Mouse (Mus musculus): ENCODE measurements around the gene Cacybp. TPM values are rescaled to one million over a fixed set of nuclear protein-coding genes. Genes with fewer than 3 reads are reported as not detected.

The Cacybp gene
- 32.2 and 33.9 TPM in 2 replicates for polyA plus RNA-seq (2012; ENCODE audit: low replicate concordance)

DNA sequence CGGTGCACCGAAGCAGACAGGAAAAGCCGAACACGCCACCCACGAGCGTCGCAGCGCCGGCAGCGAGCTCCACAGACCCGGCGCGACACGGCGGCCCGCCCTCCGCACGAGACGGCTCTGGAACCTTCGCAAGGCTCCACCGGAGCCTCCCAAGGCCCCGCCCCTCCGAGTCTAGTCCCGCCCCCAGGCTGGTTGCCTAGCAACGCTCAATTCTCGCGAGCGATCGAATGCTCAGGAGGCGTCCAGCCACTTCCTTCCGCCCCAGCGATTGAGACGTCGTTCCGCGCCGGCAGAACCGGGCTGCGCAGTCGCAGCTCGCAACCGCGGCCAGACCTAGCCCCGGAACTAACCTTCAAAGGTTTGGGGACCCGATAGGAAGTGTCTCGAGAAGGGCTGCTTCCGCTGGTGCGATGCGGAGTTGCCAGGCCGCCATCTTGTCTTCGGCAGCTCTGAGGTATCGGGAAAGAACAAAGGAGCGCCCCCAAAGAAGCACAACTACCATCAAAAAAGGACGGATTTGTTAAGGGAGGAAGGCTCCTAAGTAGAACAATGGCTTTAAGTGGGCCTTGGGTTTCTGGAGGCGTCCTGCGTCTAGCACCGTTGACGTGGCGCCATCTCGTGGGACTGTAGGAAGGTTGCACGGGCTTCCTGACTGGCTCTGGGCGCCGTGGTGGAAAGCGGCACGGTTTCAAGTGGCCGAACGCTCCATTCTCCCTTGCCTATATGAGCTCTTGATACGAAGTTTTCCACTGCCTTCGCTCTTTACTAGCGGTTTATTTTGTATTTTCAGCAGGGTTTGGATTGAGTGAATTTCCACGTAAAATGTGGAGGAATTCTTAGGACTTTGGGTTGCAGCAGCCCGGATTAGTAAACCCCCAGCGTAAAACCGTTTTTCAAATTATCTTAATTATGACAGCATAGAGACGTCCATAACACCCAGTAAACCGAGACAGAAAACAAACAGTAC is at the start of gene Cacybp:
Gene Cacybp (minus strand): TSS at position 173 of the 967 bp plus-strand sequence.

DNA sequence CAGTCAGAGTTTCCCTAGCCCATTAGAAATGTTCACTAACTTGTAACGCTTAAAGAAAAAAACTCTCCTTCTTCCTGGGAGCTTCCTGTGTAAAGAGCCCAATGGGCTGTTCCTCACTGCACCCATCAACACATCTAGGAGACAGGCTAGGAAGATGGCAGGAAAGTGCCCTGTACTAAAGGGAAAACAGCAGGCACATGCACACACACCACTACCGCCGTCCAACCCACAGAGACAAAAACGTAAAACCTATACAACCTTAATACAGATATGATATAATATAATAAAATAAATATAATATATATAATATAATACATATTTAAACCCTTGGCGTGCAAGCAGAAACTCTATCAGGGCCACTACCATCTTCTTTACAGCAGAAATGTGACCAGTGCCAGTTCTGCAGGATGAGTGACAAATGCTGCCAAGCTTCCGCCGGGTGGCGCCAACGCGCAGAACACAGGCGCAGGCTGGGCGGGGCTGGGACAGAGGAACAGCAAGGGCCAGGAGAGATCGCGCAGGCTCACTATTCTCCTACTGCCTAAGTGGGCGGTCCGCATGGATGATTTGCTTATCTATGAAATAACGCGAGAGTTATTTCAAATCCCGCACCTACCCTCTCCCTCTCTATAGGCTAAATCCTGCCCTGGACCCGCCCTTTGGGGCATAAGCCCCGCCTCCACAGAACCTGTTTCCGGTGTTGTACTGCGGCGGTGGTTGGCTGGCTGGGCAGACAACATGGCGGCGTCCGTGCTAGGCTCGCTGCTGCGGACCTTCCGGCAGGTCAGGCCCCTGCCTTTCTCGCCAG is 17.9 kb downstream of the Cacybp start, which contains the start of gene Mrps14:
Gene Mrps14 (plus strand): TSS at position 687 of the 808 bp plus-strand sequence.

DNA sequence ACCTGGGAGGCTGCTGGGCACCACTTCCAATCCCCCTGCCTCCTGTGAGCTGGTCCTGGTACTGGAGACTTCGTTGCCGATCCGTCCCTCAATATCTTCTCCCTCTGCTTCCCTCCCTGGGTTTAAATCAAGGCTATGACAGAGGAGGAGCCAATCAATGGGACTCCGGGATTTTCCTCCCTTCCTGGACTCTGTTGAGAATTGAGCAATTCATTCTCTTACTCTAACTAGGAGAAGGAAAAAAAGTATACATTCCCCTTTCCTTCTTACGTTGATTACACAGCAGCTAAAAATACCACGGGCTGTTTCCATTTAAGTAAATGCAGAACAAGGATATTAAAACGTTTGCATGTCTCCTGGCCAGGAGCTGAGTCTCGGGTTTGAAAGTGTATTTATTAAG is 59.2 kb downstream of the Cacybp start, which contains the start of gene Tnn:
Gene Tnn (minus strand): TSS at position 101 of the 400 bp plus-strand sequence.

Other genes starting within 250 kb of the Cacybp start
- 40.1 and 47.9 TPM in 2 replicates for gene 4930523C07Rik, start 168.5 kb downstream of the Cacybp start, polyA plus RNA-seq (2012; ENCODE audit: low replicate concordance)
- gene Tnn, start 59.3 kb downstream of the Cacybp start, polyA plus RNA-seq (2012; ENCODE audit: low replicate concordance), result 0.03 TPM in 1 of 2 replicates, not detected in the other
- 2.8 and 3.4 TPM in 2 replicates for gene Mrps14, start 17.7 kb downstream of the Cacybp start, polyA plus RNA-seq (2012; ENCODE audit: low replicate concordance)

All from hematopoietic multipotent progenitor cell, adult 10-12 weeks (in vitro differentiated cells).